Mouse (Mus musculus): ENCODE data around the gene Elovl1. TPM values are rescaled to one million over a fixed set of nuclear protein-coding genes. Genes with fewer than 3 reads are reported as not detected.

Elovl1 gene
- 35.2 TPM in 2 replicates for polyA plus RNA-seq (2015; fragmentation: Nextera tagmentation; extraction: Ambion mirVana)

DNA sequence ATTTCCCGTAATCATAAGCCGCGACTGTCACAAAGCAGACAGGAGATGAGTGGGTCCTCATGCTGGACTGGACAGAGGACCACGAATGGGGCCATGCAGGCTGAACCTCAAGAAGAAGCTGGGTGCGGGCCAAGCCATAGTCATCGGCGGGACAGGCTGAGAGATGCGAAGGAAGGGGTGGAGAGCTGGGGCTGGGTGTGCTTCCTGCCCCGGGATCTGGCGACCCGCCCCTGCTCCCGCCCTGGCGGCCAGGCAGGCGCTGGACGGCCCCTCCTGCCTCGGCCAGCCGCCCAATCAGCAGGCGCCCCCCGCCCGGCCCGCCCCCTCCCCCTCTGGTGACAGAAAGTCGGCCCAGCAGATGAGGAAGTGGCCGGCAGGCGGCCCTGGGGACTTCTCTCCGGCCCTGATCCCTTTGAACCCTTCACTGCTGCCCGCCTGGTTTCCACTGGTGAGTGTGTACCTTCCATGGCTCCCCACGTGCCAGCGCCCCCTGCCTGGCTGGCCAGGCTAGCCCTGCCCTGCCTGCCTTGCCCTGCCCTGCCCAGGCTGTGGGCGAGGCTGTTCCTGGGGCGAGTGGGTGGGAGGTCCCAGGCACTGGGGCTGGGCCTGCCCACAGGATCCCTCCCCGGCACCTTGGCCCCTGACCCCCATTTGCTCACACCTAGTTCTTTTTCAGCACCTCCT, at the start of gene Elovl1:
Gene Elovl1 (plus strand): TSS at position 326 of the 684 bp plus-strand sequence.
- no peaks in the 10 kb centered on the region for H3K27me3 ChIP-seq
- peak; percentile 90 for ATAC-seq (ENCODE audit: low FRiP score, low read depth)
- H3K27ac ChIP-seq (replicated peaks) = peak within 1 kb of the TSS; percentile 81
- 0% methylated on average over 27 of the region's 31 CpGs for WGBS
- peak within 1 kb of the TSS; percentile 56 for H3K4me3 ChIP-seq
- no peaks in the 10 kb centered on the region for H3K9me3 ChIP-seq
- peak within 1 kb of the TSS; percentile 97 for H3K4me2 ChIP-seq
- H3K36me3 ChIP-seq = peaks cover 17% of the 10 kb centered on the region; the same call in 1 of the 2 replicates
- H3K9ac ChIP-seq = peak within 1 kb of the TSS; percentile 68
- H3K4me1 ChIP-seq (replicated peaks) = peaks cover 31% of the 10 kb centered on the region

DNA sequence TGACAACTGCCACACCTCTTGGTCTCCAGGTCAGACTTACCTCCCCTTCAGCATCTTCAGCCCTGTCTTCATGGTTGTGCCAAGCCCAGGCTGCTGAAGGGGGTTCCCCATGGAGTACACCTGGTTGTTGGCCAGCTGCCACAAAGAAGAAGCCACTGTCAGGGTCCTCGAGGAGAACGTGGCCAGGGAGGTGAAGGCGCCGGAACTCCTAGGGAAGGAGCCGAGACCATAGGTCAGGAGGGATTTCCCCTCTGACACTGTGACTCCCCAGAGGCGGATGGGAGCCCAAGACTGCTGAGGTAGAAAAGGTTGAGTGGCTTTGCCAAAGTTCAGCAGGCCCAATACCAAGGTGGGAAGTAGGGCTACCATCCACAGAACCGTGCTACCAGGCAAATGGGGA, 44.6 kb upstream of the Elovl1 start:
- Histone ChIP-seq H3K36me3 (peaks cover 92% of the 10 kb centered on the region), H3K4me1 (replicated peaks) (no peaks in the 10 kb centered on the region), H3K4me2 (no peak overlapping the region), H3K9ac (no peak overlapping the region), H3K9me3 (no peaks in the 10 kb centered on the region), H3K4me3 (no peak overlapping the region), H3K27me3 (no peaks in the 10 kb centered on the region), H3K27ac (replicated peaks) (no peak overlapping the region)
- whole genome bisulfite sequencing = 89% methylated on average over 7 of the region's 7 CpGs
- ATAC-seq (ENCODE audit: low FRiP score, low read depth) = no peak

DNA sequence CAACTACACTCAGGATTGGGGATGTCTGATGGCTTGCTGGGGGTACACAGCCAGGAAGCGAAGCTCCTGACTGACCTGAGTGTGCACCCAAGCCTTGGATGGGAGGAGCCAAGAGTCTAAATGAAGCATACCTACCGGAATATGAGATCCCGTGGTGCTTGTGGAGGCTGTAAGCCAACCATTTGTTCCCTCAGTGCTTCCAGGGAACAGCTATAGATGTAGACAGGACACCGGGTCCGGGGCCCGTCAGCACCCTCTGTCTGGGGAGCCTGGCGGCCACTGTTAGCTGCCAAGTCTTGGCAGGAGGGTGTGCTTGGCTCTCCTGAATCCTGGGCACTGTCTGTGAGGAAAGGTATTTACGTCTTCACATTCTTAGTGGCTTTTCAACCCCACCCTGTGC, 40.6 kb upstream of the Elovl1 start:
- H3K4me2 ChIP-seq = no peak overlapping the region
- H3K9ac ChIP-seq = no peak overlapping the region
- ATAC-seq (ENCODE audit: low FRiP score, low read depth) = no peak
- H3K36me3 ChIP-seq = peaks cover 97% of the 10 kb centered on the region
- no peaks in the 10 kb centered on the region for H3K27me3 ChIP-seq
- no peak overlapping the region for H3K27ac ChIP-seq (replicated peaks)
- H3K9me3 ChIP-seq = no peaks in the 10 kb centered on the region
- H3K4me3 ChIP-seq = no peak overlapping the region
- 95% methylated on average over 8 of the region's 8 CpGs for WGBS
- H3K4me1 ChIP-seq (replicated peaks) = no peaks in the 10 kb centered on the region

DNA sequence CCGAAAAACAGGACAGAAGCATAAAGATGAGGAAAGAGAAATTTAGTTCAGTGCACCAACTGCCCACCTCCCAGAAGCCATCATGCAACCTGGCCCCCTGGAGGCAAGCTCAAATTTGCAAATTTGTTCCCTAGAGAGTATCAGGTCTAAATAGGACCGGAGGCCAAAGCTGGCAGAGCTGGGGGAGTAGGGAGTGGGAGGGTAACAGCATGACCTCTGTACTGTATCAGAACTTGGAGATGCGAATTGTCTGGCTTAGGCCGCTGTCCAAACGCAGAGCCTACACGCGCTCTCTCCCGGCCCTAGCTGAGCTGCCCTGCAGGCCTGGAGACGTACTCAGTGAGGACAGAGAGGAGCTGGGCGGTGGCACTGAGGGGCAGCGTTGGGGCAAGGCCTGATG, 37.7 kb upstream of the Elovl1 start:
- no peak overlapping the region for H3K27ac ChIP-seq (replicated peaks)
- no peak overlapping the region for H3K4me3 ChIP-seq
- no peaks in the 10 kb centered on the region for H3K4me1 ChIP-seq (replicated peaks)
- ATAC-seq (ENCODE audit: low FRiP score, low read depth) = no peak
- peaks cover 88% of the 10 kb centered on the region for H3K36me3 ChIP-seq
- H3K9me3 ChIP-seq = no peaks in the 10 kb centered on the region
- H3K27me3 ChIP-seq = no peaks in the 10 kb centered on the region
- WGBS = 92% methylated on average over 11 of the region's 11 CpGs
- H3K4me2 ChIP-seq = no peak overlapping the region
- H3K9ac ChIP-seq = no peak overlapping the region

DNA sequence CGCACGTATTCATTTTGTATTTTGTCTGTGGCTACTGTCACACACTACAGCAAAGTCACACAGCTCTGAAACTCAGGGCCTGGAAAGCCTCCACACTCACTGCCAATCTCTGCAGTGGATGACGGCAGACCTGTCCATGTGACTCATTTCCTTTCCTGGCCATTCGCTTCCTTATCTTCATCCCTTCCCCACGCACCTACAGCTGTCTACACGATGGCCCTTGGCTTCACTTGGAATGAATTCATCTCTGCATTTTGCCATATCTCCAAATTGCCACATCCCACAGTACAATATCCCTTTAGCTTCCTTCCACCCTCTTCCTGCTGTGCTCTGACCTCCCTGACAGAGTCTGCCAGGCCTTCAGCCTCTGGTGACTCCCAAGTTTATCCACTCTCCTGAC, 33.4 kb upstream of the Elovl1 start:
- H3K4me1 ChIP-seq (replicated peaks) = no peaks in the 10 kb centered on the region
- no peaks in the 10 kb centered on the region for H3K9me3 ChIP-seq
- no peak overlapping the region for H3K27ac ChIP-seq (replicated peaks)
- ATAC-seq (ENCODE audit: low FRiP score, low read depth) = no peak
- H3K36me3 ChIP-seq = peaks cover 81% of the 10 kb centered on the region
- no peaks in the 10 kb centered on the region for H3K27me3 ChIP-seq
- 93% methylated on average over 6 of the region's 6 CpGs for WGBS
- no peak overlapping the region for H3K4me2 ChIP-seq
- H3K9ac ChIP-seq = no peak overlapping the region
- H3K4me3 ChIP-seq = no peak overlapping the region

DNA sequence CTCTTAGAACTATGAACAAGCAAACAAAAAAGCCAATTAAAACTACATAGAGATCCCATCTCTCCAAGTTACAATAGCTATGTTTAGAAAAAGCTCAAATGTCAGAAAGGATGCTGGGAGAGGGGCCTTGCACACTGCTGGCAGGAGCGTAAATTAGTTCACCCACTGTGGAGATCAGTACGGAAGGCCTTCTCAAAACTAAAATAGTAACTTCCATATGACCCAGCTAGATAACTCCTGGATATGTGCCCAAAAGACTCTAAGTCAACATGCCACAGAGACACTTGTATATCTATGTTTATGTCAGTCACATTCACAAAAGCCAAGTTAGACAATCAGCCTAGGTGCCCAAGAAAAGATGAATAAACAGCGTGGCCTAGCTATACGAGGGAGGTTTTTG, 32.6 kb upstream of the Elovl1 start:
- H3K36me3 ChIP-seq = peaks cover 81% of the 10 kb centered on the region
- H3K27ac ChIP-seq (replicated peaks) = no peak overlapping the region
- 87% methylated on average over 4 of the region's 4 CpGs for WGBS
- no peak overlapping the region for H3K4me2 ChIP-seq
- no peaks in the 10 kb centered on the region for H3K27me3 ChIP-seq
- no peak overlapping the region for H3K4me3 ChIP-seq
- no peak for ATAC-seq (ENCODE audit: low FRiP score, low read depth)
- H3K4me1 ChIP-seq (replicated peaks) = no peaks in the 10 kb centered on the region
- no peaks in the 10 kb centered on the region for H3K9me3 ChIP-seq
- no peak overlapping the region for H3K9ac ChIP-seq

DNA sequence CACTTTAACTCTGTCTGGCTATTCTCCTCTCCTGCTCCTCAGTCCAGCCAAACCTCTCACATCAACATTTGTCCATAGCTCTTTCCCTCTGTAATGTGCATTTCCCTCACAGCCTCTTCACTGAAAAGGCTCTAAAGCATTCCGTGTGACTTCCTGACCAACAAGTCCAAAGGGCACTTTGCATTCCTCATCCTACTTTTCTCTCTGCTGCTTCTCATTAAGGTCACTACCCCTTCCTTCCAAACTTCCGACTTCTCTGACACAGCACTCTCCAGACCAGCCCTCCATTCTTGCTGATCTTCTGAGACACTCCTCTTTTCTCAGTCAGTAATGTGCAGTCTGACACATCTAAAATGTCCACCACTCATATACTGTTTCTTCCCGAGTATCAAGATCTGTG, 31.5 kb upstream of the Elovl1 start:
- H3K9me3 ChIP-seq = no peaks in the 10 kb centered on the region
- no peak for ATAC-seq (ENCODE audit: low FRiP score, low read depth)
- no peaks in the 10 kb centered on the region for H3K4me1 ChIP-seq (replicated peaks)
- no peak overlapping the region for H3K4me2 ChIP-seq
- no peaks in the 10 kb centered on the region for H3K27me3 ChIP-seq
- no peak overlapping the region for H3K27ac ChIP-seq (replicated peaks)
- 91% methylated on average over 3 of the region's 3 CpGs for WGBS
- peaks cover 78% of the 10 kb centered on the region for H3K36me3 ChIP-seq
- H3K9ac ChIP-seq = no peak overlapping the region
- H3K4me3 ChIP-seq = no peak overlapping the region

DNA sequence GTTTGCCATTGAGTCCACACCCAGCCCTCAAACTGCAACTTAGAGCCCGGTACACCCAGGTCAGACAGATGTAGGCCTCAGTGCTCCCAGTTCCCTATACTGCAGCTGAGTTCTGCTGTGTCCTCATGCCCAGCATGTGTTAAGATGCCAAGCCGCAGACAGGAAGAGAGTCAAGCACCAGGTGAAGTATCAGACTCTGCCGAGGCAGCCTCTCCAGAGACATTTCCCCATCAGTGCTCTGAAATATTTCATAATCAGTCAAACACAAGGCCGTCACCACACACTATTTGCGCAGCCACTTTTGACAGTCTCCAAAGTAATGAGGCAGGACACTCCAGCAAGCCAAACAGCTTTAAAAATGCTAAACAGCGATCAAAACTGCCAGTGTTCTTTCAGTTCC, 29.5 kb upstream of the Elovl1 start:
- Histone ChIP-seq H3K4me2 (no peak overlapping the region), H3K4me1 (replicated peaks) (no peaks in the 10 kb centered on the region), H3K27me3 (no peaks in the 10 kb centered on the region), H3K9ac (no peak overlapping the region), H3K36me3 (peaks cover 78% of the 10 kb centered on the region), H3K4me3 (no peak overlapping the region), H3K9me3 (no peaks in the 10 kb centered on the region), H3K27ac (replicated peaks) (no peak overlapping the region)
- WGBS = 93% methylated on average over 6 of the region's 6 CpGs
- no peak for ATAC-seq (ENCODE audit: low FRiP score, low read depth)

DNA sequence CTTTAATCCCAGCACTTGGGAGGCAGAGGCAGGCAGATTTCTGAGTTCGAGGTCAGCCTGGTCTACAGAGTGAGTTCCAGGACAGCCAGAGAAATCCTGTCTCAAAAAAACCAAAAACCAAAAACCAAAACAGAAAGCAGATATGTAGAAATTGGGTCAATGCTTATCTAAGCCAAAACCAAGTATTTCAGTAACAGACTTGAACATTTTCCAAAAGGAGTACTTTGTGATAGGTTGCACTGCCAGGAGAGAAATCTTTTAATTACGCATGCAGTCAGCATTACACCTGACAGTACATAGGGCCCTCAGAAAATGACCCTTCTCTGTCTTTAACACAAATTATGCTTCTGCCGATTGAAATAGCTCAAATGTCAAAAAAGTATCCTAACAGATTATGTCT, 26.5 kb upstream of the Elovl1 start:
- WGBS = 93% methylated on average over 3 of the region's 3 CpGs

DNA sequence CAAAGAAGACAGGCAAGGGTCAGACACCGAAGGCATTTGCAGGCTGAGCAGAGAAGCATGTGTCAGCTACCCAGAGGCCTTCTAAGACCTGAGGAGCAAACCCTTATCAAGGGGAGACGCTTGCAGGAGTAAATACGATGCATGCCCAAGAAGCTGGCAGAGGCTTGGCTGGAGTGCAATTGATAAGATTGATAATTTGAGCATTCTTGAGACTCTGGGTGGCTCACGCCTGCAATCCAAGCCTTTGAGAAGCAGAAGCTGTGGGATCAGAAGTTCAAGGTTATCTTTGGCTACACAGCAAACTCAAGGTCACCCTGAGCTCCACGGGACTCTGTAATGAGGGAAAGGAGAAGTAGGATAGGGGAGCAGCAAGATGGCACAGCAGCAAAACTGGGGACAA, 26.0 kb upstream of the Elovl1 start:
- H3K27me3 ChIP-seq = no peaks in the 10 kb centered on the region
- H3K36me3 ChIP-seq = peaks cover 62% of the 10 kb centered on the region
- no peak overlapping the region for H3K27ac ChIP-seq (replicated peaks)
- H3K9me3 ChIP-seq = no peaks in the 10 kb centered on the region
- no peaks in the 10 kb centered on the region for H3K4me1 ChIP-seq (replicated peaks)
- ATAC-seq (ENCODE audit: low FRiP score, low read depth) = no peak
- H3K9ac ChIP-seq = no peak overlapping the region
- no peak overlapping the region for H3K4me2 ChIP-seq
- WGBS = 98% methylated on average over 5 of the region's 5 CpGs
- no peak overlapping the region for H3K4me3 ChIP-seq

More for the DNA sequence above, 26.5 kb upstream of the Elovl1 start:
- H3K4me1 ChIP-seq (replicated peaks) = no peaks in the 10 kb centered on the region
- H3K4me2 ChIP-seq = no peak overlapping the region
- H3K9ac ChIP-seq = no peak overlapping the region
- no peaks in the 10 kb centered on the region for H3K9me3 ChIP-seq
- no peak for ATAC-seq (ENCODE audit: low FRiP score, low read depth)
- H3K36me3 ChIP-seq = peaks cover 67% of the 10 kb centered on the region
- H3K27ac ChIP-seq (replicated peaks) = no peak overlapping the region
- no peaks in the 10 kb centered on the region for H3K27me3 ChIP-seq
- H3K4me3 ChIP-seq = no peak overlapping the region

DNA sequence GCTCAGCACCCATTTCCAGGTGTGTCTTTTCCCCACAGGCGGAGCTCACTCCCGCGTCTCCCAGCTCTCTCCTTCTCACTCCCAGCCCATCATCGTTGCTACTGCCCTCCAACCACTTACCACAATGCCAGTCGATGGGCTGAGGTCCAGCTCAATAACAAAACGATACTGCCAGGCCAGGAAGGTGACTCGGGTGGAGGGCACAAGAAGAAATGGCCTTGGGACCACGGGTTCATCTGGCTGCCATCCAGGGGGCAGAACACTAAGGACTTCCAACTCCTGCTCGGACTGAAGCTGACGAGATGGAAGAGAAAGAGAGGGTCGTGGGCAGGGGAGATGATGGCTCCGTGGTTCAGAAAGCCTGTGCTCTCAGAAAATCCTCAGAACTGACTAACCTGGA, 25.2 kb upstream of the Elovl1 start:
- H3K9me3 ChIP-seq = no peaks in the 10 kb centered on the region
- no peak overlapping the region for H3K27ac ChIP-seq (replicated peaks)
- no peak overlapping the region for H3K4me2 ChIP-seq
- H3K4me1 ChIP-seq (replicated peaks) = peaks cover under 1% of the 10 kb centered on the region; the same call in 1 of the 2 replicates
- H3K27me3 ChIP-seq = no peaks in the 10 kb centered on the region
- H3K4me3 ChIP-seq = no peak overlapping the region
- peaks cover 54% of the 10 kb centered on the region for H3K36me3 ChIP-seq
- H3K9ac ChIP-seq = no peak overlapping the region
- WGBS = 94% methylated on average over 12 of the region's 12 CpGs
- no peak for ATAC-seq (ENCODE audit: low FRiP score, low read depth)

DNA sequence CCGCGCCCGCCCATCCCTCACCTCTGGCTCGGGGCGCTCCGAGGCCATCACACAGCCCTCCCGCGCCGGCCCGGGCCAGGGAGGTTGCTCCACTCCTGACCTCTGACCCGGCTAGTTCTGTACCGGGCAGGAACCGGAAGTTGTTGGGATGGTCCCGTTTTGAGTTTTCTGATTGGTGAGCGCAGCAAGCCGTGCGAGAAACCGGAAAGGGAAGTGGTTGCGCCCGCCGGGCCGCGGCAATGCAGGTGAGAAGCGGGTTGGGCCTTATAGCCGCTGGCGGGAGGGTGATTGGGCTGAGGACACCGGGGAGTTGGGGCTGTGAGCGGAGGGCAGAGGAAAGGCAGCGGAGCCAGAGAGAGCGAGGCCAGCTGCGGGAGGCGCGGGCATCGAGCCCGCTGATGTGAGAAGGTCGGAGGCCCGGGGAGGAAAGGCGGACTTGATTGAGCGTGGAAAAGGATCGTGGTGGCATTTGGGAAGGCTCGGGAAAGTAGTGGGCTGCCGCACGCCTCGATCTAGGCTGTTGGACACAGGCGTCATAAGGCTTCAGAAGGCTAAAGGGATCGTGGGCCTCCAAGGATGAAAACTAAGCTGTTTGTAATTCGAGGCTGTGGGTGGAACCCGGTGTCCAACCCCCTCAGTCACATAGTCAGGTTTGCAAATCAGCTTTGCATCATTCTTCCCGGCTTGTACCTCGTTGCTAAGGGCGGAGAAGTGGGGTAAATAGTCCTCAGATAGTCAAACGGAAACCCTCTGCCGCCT, 18.6 kb upstream of the Elovl1 start, which contains the start of the genes Szt2 and Med8:
Gene Szt2 (minus strand): TSS at position 132 of the 759 bp plus-strand sequence.
Gene Med8 (plus strand): TSS at position 196 of the 759 bp plus-strand sequence.
- WGBS = 1% methylated on average over 52 of the region's 53 CpGs
- peaks cover 18% of the 10 kb centered on the region for H3K4me1 ChIP-seq (replicated peaks)
- no peaks in the 10 kb centered on the region for H3K9me3 ChIP-seq
- ATAC-seq (ENCODE audit: low FRiP score, low read depth) = peak; percentile 94
- H3K36me3 ChIP-seq = peaks cover 34% of the 10 kb centered on the region
- H3K27ac ChIP-seq (replicated peaks) = peak within 1 kb of the TSS; percentile 66
- peak within 1 kb of the TSS; percentile 85 for H3K4me2 ChIP-seq
- H3K9ac ChIP-seq = peak within 1 kb of the TSS; percentile 83
- peak within 1 kb of the TSS; percentile 94 for H3K4me3 ChIP-seq
- H3K27me3 ChIP-seq = no peaks in the 10 kb centered on the region

Measured in hindbrain, embryonic 15.5 days (tissue).